Mouse (Mus musculus): Measurements from ENCODE around the gene Diras1. TPM values are rescaled to one million over a fixed set of nuclear protein-coding genes. Genes with fewer than 3 reads are reported as not detected.

Diras1 gene
- polyA plus RNA-seq, 1 experiment from 2014 or later = 1.4 TPM

DNA sequence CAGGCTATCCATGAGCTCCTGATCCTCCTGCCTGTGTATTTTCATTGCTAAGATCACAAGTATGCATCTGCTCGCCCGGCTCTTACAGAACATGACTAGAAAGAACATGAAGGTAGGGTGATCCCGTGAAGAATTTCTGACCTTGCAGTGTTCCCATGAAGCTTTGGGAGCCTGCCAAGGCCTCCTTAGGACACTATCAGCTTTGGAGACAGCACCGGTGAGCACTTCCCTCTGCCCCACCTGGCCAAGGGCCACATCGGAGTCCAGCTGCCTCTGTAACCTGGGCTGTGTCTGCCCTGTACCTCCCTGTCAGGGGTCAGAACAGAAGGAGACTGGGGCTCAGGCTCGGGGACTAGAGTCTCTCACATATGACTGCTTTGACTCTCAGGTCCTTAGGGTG lies 38.7 kb downstream of the Diras1 start:
- H3K4me3 ChIP-seq (ENCODE audit: low read depth, low read length) = no peak overlapping the region
- H3K9me3 ChIP-seq (replicated peaks; ENCODE audit: control insufficient read depth, low read length) = no peaks in the 10 kb centered on the region
- H3K27ac ChIP-seq (replicated peaks; ENCODE audit: low read depth, low read length) = no peak overlapping the region
- WGBS = 79% methylated on average over 6 of the region's 6 CpGs
- DNase-seq (ENCODE audit: low spot score) = no peak
- no peak overlapping the region for H3K9ac ChIP-seq (replicated peaks; ENCODE audit: low read length)
- peaks cover 3% of the 10 kb centered on the region for H3K4me1 ChIP-seq (ENCODE audit: control insufficient read depth, insufficient read depth, low read length)
- peaks cover 20% of the 10 kb centered on the region for H3K27me3 ChIP-seq (ENCODE audit: control insufficient read depth, insufficient read depth, low read length)
- no peak overlapping the region for H3K4me2 ChIP-seq (ENCODE audit: low read depth, low read length)
- H3K36me3 ChIP-seq (replicated peaks; ENCODE audit: control insufficient read depth, insufficient read depth, low read depth, low read length) = no peaks in the 10 kb centered on the region
- ATAC-seq (replicated peaks; ENCODE audit: insufficient number of reproducible peaks, low FRiP score, low TSS enrichment, low read depth) = no peak

DNA sequence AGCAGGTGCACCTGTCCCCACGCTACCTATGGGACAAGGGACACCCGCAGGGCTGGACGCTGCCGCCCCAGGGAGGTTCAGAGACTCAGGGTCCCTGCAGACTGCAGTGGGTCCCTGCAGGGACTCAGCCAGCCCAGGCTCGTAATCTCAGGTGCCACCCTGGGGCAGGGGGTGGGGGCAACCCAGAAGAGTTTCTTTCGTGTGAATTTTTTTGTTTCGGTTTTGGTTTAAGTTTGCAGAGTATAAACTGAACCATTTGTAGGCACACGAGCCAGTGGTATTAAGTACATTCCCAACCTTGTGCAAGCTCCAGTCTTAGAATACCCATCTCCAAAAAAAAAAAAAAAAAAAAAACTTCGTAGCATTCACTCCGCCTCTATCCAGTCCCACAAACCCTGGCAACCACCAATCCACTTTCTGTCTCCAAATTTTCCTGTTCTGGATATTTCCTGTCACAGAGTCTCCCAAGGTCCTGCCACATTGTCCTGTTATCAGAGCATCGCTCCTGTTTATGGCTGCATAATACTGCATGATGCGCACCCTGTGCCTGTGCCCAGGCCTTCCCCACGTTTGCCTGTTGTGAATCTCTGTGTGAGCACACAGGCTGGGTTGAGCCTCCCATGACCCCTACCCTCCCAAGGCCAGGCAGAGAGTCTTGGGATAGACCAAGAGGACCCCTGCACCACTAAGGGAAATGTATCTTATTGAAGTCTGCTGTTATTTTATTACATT lies 39.3 kb downstream of the Diras1 start:
- WGBS = 31% methylated on average over 13 of the region's 13 CpGs

DNA sequence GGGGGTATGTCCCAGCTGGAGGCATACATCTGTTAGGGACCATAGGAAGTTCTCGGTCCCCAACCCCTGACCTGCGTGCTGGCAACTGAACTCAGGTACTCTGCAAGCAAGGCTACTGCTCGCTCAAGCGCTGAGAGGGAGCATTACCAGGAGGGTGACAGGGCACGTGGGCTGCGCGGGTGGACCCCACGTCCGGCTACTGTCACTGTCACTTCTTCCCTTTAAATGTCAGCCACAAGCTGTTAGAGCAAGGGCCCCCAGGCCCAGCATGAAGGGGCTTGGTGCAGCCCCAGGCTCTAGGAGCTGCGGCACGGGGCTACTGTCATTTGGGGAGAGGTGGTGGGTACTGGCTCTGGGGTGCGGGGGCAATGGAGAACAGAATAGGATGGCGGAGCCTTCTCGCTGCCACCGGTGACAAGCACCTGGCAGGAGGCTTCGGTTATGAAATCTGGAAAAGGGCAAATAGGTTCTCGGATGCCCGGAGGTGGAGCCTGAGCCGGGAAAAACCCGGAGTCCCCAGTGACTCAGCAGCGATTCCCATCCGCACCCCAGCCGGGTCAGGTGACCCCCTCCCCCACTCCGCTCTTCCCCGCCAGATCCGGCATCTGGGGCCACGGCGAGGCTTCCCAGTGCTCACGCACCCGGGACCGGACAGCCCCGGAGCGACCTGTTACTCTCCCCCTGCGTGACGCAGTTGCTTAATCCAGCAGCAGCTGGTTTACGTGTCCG lies 40.1 kb downstream of the Diras1 start:
- peaks cover 20% of the 10 kb centered on the region for H3K27me3 ChIP-seq (ENCODE audit: control insufficient read depth, insufficient read depth, low read length)
- H3K27ac ChIP-seq (replicated peaks; ENCODE audit: low read depth, low read length) = no peak overlapping the region
- no peak overlapping the region; the same call in 1 of the 2 replicates for H3K9ac ChIP-seq (replicated peaks; ENCODE audit: low read length)
- no peak overlapping the region for H3K4me3 ChIP-seq (ENCODE audit: low read depth, low read length)
- H3K4me2 ChIP-seq (ENCODE audit: low read depth, low read length) = peak overlapping the region; percentile 30
- H3K9me3 ChIP-seq (replicated peaks; ENCODE audit: control insufficient read depth, low read length) = no peaks in the 10 kb centered on the region
- H3K36me3 ChIP-seq (replicated peaks; ENCODE audit: control insufficient read depth, insufficient read depth, low read depth, low read length) = no peaks in the 10 kb centered on the region
- DNase-seq (ENCODE audit: low spot score) (no peak), ATAC-seq (replicated peaks; ENCODE audit: insufficient number of reproducible peaks, low FRiP score, low TSS enrichment, low read depth) (no peak)
- 8% methylated on average over 37 of the region's 37 CpGs for WGBS
- H3K4me1 ChIP-seq (ENCODE audit: control insufficient read depth, insufficient read depth, low read length) = peaks cover 3% of the 10 kb centered on the region

More for the DNA sequence above, 39.3 kb downstream of the Diras1 start:
- H3K36me3 ChIP-seq (replicated peaks; ENCODE audit: control insufficient read depth, insufficient read depth, low read depth, low read length) = no peaks in the 10 kb centered on the region
- H3K27me3 ChIP-seq (ENCODE audit: control insufficient read depth, insufficient read depth, low read length) = peaks cover 20% of the 10 kb centered on the region
- no peak for DNase-seq (ENCODE audit: low spot score)
- H3K9me3 ChIP-seq (replicated peaks; ENCODE audit: control insufficient read depth, low read length) = no peaks in the 10 kb centered on the region
- H3K27ac ChIP-seq (replicated peaks; ENCODE audit: low read depth, low read length) = no peak overlapping the region
- H3K4me1 ChIP-seq (ENCODE audit: control insufficient read depth, insufficient read depth, low read length) = peaks cover 3% of the 10 kb centered on the region
- ATAC-seq (replicated peaks; ENCODE audit: insufficient number of reproducible peaks, low FRiP score, low TSS enrichment, low read depth) = no peak
- H3K4me3 ChIP-seq (ENCODE audit: low read depth, low read length) = no peak overlapping the region
- peak overlapping the region; percentile 30 for H3K4me2 ChIP-seq (ENCODE audit: low read depth, low read length)
- H3K9ac ChIP-seq (replicated peaks; ENCODE audit: low read length) = no peak overlapping the region; the same call in 1 of the 2 replicates

DNA sequence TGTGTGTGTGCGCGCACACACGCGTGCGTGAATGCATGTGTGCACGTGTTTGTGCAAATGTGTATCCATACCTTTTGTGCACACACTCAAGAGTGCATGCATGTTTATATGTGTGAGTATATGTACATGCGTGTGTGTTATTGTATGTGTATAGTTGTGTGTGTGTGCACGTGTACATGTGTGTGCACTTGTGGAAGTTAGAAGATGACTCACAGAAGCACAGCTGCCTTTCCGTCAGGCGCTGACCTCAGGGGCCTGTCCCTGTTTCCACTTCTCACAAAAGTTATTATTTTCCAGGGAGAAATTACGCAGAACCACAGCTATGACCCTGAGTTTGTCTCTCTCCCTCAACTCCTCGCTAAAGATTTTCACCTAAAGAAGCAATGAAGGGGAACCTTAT lies 41.2 kb downstream of the Diras1 start:
- Histone ChIP-seq H3K4me1 (ENCODE audit: control insufficient read depth, insufficient read depth, low read length) (peaks cover 3% of the 10 kb centered on the region), H3K27me3 (ENCODE audit: control insufficient read depth, insufficient read depth, low read length) (peaks cover 20% of the 10 kb centered on the region), H3K4me2 (ENCODE audit: low read depth, low read length) (no peak overlapping the region), H3K27ac (replicated peaks; ENCODE audit: low read depth, low read length) (no peak overlapping the region), H3K9me3 (replicated peaks; ENCODE audit: control insufficient read depth, low read length) (no peaks in the 10 kb centered on the region), H3K4me3 (ENCODE audit: low read depth, low read length) (no peak overlapping the region), H3K9ac (replicated peaks; ENCODE audit: low read length) (no peak overlapping the region), H3K36me3 (replicated peaks; ENCODE audit: control insufficient read depth, insufficient read depth, low read depth, low read length) (no peaks in the 10 kb centered on the region)
- WGBS = 87% methylated on average over 12 of the region's 12 CpGs
- ATAC-seq (replicated peaks; ENCODE audit: insufficient number of reproducible peaks, low FRiP score, low TSS enrichment, low read depth) (no peak), DNase-seq (ENCODE audit: low spot score) (no peak)

DNA sequence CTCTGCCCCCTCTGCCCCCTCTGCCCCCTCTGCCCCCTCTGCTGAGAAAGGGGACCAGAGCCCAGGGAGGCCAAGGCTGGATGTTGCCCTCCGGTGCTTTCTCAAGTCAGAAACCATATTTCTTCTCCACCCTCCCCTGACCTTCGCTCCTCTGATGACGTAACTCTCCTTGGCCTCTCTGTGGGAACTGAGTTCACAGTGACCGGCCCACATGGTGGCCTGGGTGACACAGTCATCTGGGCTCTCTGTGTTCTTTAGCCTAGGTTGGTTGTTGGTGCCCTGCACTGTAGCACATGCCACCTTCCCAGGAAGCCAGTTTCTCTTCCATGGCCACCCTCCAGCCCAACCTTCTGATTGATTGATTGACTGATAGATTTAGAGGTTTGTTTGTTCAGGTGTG lies 43.1 kb downstream of the Diras1 start:
- Histone ChIP-seq H3K9ac (replicated peaks; ENCODE audit: low read length) (no peak overlapping the region), H3K36me3 (replicated peaks; ENCODE audit: control insufficient read depth, insufficient read depth, low read depth, low read length) (no peaks in the 10 kb centered on the region), H3K4me3 (ENCODE audit: low read depth, low read length) (no peak overlapping the region), H3K27ac (replicated peaks; ENCODE audit: low read depth, low read length) (no peak overlapping the region), H3K4me1 (ENCODE audit: control insufficient read depth, insufficient read depth, low read length) (peaks cover 3% of the 10 kb centered on the region), H3K9me3 (replicated peaks; ENCODE audit: control insufficient read depth, low read length) (no peaks in the 10 kb centered on the region), H3K4me2 (ENCODE audit: low read depth, low read length) (no peak overlapping the region), H3K27me3 (ENCODE audit: control insufficient read depth, insufficient read depth, low read length) (peaks cover 20% of the 10 kb centered on the region)
- DNase-seq (ENCODE audit: low spot score) = no peak
- WGBS = 60% methylated on average over 4 of the region's 4 CpGs
- ATAC-seq (replicated peaks; ENCODE audit: insufficient number of reproducible peaks, low FRiP score, low TSS enrichment, low read depth) = no peak

DNA sequence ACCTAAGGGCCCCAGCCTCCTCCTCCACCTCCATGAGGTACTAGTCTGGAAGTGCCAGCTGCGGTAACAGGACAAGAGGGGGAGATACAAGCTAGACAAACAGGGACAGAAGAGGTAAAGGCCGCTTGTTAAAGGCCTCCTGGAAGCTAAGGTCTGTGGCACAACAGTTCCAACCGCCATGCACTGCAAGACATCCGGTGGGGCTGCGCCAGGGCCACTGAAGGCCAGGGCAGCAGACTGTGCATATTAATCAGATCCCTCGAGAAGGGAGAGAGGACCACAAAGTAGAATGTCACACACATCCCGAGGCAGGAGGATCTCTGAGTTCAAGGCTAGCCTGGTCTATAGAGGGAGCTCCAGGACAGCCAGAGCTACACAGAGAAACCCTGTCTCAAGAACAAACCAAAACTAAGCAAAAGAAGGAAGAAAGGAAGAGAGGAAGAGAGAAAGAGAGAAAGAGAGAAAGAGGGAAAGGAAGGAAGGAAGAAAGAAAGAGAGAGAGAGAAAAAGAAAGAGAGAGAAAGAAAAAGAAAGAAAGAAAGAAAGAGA lies 43.8 kb downstream of the Diras1 start:
- H3K9me3 ChIP-seq (replicated peaks; ENCODE audit: control insufficient read depth, low read length) = no peaks in the 10 kb centered on the region
- peaks cover 3% of the 10 kb centered on the region for H3K4me1 ChIP-seq (ENCODE audit: control insufficient read depth, insufficient read depth, low read length)

DNA sequence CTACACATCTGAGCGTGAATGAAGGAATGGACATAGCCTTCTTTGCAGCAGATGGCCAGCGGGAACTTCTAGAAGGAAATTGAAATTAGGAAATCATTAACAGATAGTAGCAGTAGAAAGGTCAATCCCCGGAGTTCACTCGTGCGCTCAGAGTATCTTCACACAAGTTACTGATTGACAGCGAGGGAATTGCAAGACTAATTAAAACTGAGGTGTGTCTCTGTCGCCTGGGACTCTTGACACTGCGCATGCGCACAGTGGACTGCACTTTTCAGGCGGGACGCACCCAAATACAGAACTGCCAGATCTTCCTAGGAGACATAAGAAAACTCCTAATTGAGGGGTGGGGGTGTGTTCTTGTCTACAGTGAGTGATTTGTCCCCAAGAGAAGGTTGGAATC lies 50.0 kb downstream of the Diras1 start:
- no peak for ATAC-seq (replicated peaks; ENCODE audit: insufficient number of reproducible peaks, low FRiP score, low TSS enrichment, low read depth)
- H3K27me3 ChIP-seq (ENCODE audit: control insufficient read depth, insufficient read depth, low read length) = no peaks in the 10 kb centered on the region

More for the DNA sequence above, 43.8 kb downstream of the Diras1 start:
- Histone ChIP-seq H3K4me2 (ENCODE audit: low read depth, low read length) (no peak overlapping the region), H3K4me3 (ENCODE audit: low read depth, low read length) (no peak overlapping the region), H3K27ac (replicated peaks; ENCODE audit: low read depth, low read length) (no peak overlapping the region), H3K9ac (replicated peaks; ENCODE audit: low read length) (no peak overlapping the region), H3K36me3 (replicated peaks; ENCODE audit: control insufficient read depth, insufficient read depth, low read depth, low read length) (no peaks in the 10 kb centered on the region), H3K27me3 (ENCODE audit: control insufficient read depth, insufficient read depth, low read length) (peaks cover 16% of the 10 kb centered on the region)
- WGBS = 55% methylated on average over 7 of the region's 7 CpGs
- no peak for DNase-seq (ENCODE audit: low spot score)
- ATAC-seq (replicated peaks; ENCODE audit: insufficient number of reproducible peaks, low FRiP score, low TSS enrichment, low read depth) = no peak

DNA sequence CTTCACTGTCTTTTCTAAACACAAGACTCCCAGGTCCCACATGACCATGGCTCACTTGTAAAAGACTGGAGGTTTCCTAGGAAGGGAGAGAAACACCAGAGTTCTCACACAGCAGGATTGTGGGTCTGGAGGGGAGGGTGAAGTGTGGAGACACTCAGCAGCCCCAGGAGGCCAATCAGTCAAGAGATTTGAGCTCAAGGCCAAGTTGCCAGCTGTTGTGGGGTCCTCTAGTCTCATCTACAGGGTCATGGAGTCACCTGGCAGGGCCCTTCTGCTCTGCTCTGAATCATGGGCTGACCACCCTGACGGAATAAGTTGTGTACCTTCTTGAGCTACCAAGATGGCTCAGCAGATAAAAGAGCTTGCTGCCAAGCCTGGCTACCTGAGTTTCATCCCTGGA lies 51.7 kb downstream of the Diras1 start:
- no peak overlapping the region for H3K4me2 ChIP-seq (ENCODE audit: low read depth, low read length)
- H3K9ac ChIP-seq (replicated peaks; ENCODE audit: low read length) = no peak overlapping the region
- no peaks in the 10 kb centered on the region for H3K9me3 ChIP-seq (replicated peaks; ENCODE audit: control insufficient read depth, low read length)
- no peaks in the 10 kb centered on the region for H3K27me3 ChIP-seq (ENCODE audit: control insufficient read depth, insufficient read depth, low read length)
- no peaks in the 10 kb centered on the region for H3K36me3 ChIP-seq (replicated peaks; ENCODE audit: control insufficient read depth, insufficient read depth, low read depth, low read length)
- no peak overlapping the region for H3K27ac ChIP-seq (replicated peaks; ENCODE audit: low read depth, low read length)
- WGBS = 77% methylated on average over 1 of the region's 1 CpGs
- H3K4me3 ChIP-seq (ENCODE audit: low read depth, low read length) = no peak overlapping the region
- no peak for ATAC-seq (replicated peaks; ENCODE audit: insufficient number of reproducible peaks, low FRiP score, low TSS enrichment, low read depth)
- no peak for DNase-seq (ENCODE audit: low spot score)
- no peaks in the 10 kb centered on the region for H3K4me1 ChIP-seq (ENCODE audit: control insufficient read depth, insufficient read depth, low read length)

More for the DNA sequence above, 50.0 kb downstream of the Diras1 start:
- no peaks in the 10 kb centered on the region for H3K9me3 ChIP-seq (replicated peaks; ENCODE audit: control insufficient read depth, low read length)
- H3K9ac ChIP-seq (replicated peaks; ENCODE audit: low read length) = no peak overlapping the region
- no peak overlapping the region for H3K4me3 ChIP-seq (ENCODE audit: low read depth, low read length)
- H3K4me2 ChIP-seq (ENCODE audit: low read depth, low read length) = no peak overlapping the region
- WGBS = 92% methylated on average over 11 of the region's 11 CpGs
- H3K4me1 ChIP-seq (ENCODE audit: control insufficient read depth, insufficient read depth, low read length) = no peaks in the 10 kb centered on the region
- no peak for DNase-seq (ENCODE audit: low spot score)
- H3K27ac ChIP-seq (replicated peaks; ENCODE audit: low read depth, low read length) = no peak overlapping the region
- no peaks in the 10 kb centered on the region for H3K36me3 ChIP-seq (replicated peaks; ENCODE audit: control insufficient read depth, insufficient read depth, low read depth, low read length)

Data from embryonic facial prominence, embryonic 11.5 days (tissue).